Mouse (Mus musculus) midbrain, embryonic 15.5 days (tissue): ENCODE results near the gene Rassf3. TPM values are rescaled to one million over a fixed set of nuclear protein-coding genes. Genes with fewer than 3 reads are reported as not detected.
A peak's percentile ranks its signal among the peaks of the same experiment; 100 is the strongest.

Experiments used
- ATAC-seq: fragments of 200-750 bp; cut with Nextera tagmentation; replicated peaks from 2 replicates; pipeline ENCODE4 v1.8.0; 2017; ENCODE audit warnings: moderate TSS enrichment
- H3K27ac ChIP-seq: fragments of 300-500 bp; sonication (generic); 2 replicates; pipeline ENCODE4 v1.5.1; 2015; ENCODE audit warnings: mild to moderate bottlenecking, inconsistent platforms
- H3K27me3 ChIP-seq: fragments of 300-500 bp; sonication (generic); replicated peaks from 2 replicates; pipeline ENCODE4 v1.6.1; 2015; ENCODE audit warnings: inconsistent platforms
- H3K36me3 ChIP-seq: fragments of 300-500 bp; sonication (generic); replicated peaks from 2 replicates; pipeline ENCODE4 v1.6.1; 2015; ENCODE audit warnings: inconsistent platforms
- H3K4me1 ChIP-seq: fragments of 300-500 bp; sonication (generic); 2 replicates; pipeline ENCODE4 v1.6.1; 2015; ENCODE audit warnings: inconsistent platforms
- H3K4me2 ChIP-seq: fragments of 300-500 bp; sonication (generic); 2 replicates; pipeline ENCODE4 v1.6.1; 2015; ENCODE audit warnings: inconsistent platforms, mild to moderate bottlenecking, moderate library complexity
- H3K4me3 ChIP-seq: fragments of 300-500 bp; sonication (generic); 2 replicates; pipeline ENCODE4 v1.5.1; 2015; ENCODE audit warnings: mild to moderate bottlenecking, inconsistent platforms
- H3K9ac ChIP-seq: fragments of 300-500 bp; sonication (generic); 2 replicates; pipeline ENCODE4 v1.6.1; 2015; ENCODE audit warnings: mild to moderate bottlenecking, inconsistent platforms
- H3K9me3 ChIP-seq: fragments of 300-500 bp; sonication (generic); 2 replicates; pipeline ENCODE4 v1.6.1; 2016; ENCODE audit warnings: inconsistent platforms
- WGBS: fragments of 180-500 bp; shearing (Covaris S2); methylation state at CpG from one replicate; pipeline ENCODE4 v1.1.7; 2015; ENCODE audit warnings: mixed read lengths; 5-methylcytosine and 5-hydroxymethylcytosine counted together
- polyA plus RNA-seq: library from polyadenylated mRNA; unstranded; fragments of >200 nt; fragmentation: Nextera tagmentation; extraction: Ambion mirVana; gene quantifications from 2 replicates; pipeline ENCODE4 v1.2.1, GENCODE M21; 2015

Rassf3 gene
- polyA plus RNA-seq = 4.2 and 4.4 TPM in 2 replicates

DNA sequence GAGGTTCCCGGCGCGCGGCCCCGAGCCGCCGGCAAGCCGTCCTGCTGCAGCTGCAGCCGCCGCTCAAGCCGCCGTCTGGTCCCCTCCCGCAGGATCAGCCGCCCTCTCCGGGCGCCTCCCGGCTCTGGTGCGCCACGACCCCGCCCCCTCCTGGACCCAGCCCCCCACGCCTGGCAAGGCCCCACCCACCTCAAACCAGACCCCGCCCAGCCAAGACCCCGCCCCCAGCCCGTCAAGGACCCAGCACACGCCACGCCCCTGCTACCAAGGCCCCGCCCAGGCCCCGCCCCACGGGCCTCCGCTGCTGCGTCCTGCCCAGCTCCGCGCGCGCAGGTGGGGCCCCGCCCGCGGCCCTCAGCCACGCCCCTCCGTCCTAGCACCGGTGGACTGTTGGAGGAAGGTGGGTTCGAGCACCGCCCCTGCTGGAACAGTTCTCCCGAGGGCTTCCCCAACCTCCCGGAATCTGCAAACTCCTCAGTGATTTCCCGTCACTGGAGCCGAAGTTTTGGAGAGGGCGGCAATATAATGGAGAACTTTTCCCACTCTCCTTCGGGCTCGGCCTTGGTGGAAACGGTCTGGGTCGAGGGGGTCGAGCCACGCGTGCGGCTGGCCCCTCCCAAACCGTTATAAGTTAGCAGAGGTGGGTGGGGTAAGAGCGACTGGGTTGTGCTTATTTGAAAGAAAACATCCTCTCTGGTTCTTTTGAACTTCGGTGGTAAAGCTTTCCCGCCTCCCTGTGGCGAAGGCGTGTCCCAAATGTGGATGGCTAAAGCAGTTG lies at the start of gene Rassf3:
TSS of gene Rassf3 (minus strand) at position 158 of the 778 bp plus-strand sequence.
- Histone ChIP-seq H3K4me3 (peak within 1 kb of the TSS; percentile 63), H3K4me2 (peak within 1 kb of the TSS; percentile 85), H3K36me3 (no peaks in the 10 kb centered on the region), H3K27ac (no peak within 1 kb of the TSS; the same call in 1 of the 2 replicates), H3K9me3 (no peaks in the 10 kb centered on the region), H3K4me1 (peaks cover 26% of the 10 kb centered on the region), H3K27me3 (peaks cover 18% of the 10 kb centered on the region), H3K9ac (peak within 1 kb of the TSS; percentile 59)
- WGBS = 2% methylated on average over 51 of the region's 62 CpGs
- peak; percentile 92 for ATAC-seq

DNA sequence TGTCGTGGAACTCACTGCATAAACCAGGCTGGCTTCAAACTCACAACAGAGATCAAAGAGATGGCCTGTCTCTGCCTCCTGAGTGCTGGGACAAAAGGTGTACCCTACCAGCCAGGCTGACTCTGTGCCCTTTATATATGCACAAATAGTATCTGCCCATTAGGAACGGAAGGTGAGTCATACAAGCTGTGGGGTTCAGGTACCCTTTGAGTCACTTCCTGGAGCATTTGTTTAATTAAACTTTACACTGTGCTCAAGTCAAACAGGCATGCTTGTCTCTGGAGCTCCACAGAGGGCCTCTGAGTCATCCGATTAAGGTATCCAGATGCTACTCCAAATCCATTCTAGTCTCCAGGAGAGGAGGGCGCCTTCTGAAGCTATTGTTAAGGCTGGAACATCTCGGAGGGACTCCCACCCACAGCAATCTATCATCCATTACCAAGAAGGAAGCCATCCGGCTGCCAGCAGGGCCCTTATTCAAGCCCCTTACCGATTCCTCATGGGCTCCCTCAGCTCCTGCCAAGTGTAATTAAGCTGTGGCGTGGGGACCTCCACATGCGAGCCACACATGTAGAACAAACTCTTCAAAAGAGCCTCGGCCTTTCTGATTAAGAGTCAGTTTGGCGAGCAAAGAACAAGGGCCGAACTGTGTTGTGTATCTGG lies 44.9 kb upstream of the Rassf3 start:
- H3K9ac ChIP-seq = no peak overlapping the region
- H3K36me3 ChIP-seq = no peaks in the 10 kb centered on the region
- no peak overlapping the region for H3K27ac ChIP-seq
- H3K9me3 ChIP-seq = no peaks in the 10 kb centered on the region
- no peak for ATAC-seq
- H3K27me3 ChIP-seq = no peaks in the 10 kb centered on the region
- H3K4me3 ChIP-seq = no peak overlapping the region
- 24% methylated on average over 12 of the region's 12 CpGs for WGBS
- peaks cover 1% of the 10 kb centered on the region; the same call in 1 of the 2 replicates for H3K4me1 ChIP-seq
- no peak overlapping the region for H3K4me2 ChIP-seq

DNA sequence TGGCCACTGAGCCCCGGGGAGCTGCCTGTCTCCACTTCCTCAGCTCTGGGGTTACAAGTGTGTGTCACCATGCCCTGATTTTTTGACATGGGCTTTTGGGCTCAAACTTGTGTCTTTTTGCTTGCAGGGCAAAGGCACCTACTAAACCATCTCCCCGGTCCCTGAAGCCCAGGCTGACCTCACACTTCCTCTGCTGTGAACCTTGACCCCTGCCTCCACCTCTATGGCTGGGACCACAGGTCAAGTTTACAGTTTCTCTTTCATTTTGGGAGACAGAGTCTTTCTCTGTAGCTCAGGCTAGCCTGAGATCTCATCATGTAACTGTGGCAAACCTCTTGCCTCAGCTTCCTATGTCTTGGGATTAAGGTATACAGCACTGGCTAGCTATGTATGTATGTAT lies 43.6 kb upstream of the Rassf3 start:
- no peak overlapping the region for H3K27ac ChIP-seq
- ATAC-seq = no peak
- H3K27me3 ChIP-seq = no peaks in the 10 kb centered on the region
- H3K9ac ChIP-seq = no peak overlapping the region
- WGBS = 75% methylated on average over 2 of the region's 2 CpGs
- no peaks in the 10 kb centered on the region for H3K9me3 ChIP-seq
- no peak overlapping the region for H3K4me3 ChIP-seq
- no peak overlapping the region for H3K4me2 ChIP-seq
- H3K36me3 ChIP-seq = no peaks in the 10 kb centered on the region
- peaks cover 3% of the 10 kb centered on the region; the same call in 1 of the 2 replicates for H3K4me1 ChIP-seq

DNA sequence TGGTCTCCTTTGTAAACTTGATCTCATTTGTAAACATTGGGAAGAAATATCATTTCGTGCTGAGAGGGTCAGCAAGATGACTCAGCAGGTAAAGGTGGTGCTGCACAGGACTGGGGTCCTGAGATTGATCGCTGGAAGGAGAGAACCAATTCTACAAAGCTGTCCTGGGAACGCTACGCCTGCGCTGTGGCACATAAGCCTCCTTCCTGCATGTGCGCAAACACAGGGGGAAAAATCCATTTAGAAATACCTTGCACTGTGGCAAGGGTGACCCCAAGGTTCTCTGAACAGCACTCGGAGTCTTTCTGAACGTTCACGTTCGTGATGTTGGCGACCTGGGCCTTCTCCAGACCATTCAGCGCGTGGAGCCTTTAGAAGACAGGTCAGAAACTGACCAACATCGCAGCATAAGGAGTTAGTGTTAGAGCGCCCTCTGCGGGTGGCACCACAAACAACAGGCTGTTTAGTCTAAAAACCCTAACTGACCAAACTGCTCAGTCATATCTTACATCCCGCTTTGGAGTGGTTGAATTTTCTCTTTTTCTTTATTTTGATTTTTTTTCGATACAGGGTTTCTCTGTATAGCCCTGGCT lies 40.0 kb upstream of the Rassf3 start:
- Histone ChIP-seq H3K4me1 (peaks cover 3% of the 10 kb centered on the region; the same call in 1 of the 2 replicates), H3K9me3 (no peaks in the 10 kb centered on the region), H3K4me2 (no peak overlapping the region), H3K9ac (no peak overlapping the region), H3K27me3 (no peaks in the 10 kb centered on the region), H3K27ac (no peak overlapping the region), H3K4me3 (no peak overlapping the region), H3K36me3 (no peaks in the 10 kb centered on the region)
- no peak for ATAC-seq
- WGBS = 30% methylated on average over 18 of the region's 18 CpGs

DNA sequence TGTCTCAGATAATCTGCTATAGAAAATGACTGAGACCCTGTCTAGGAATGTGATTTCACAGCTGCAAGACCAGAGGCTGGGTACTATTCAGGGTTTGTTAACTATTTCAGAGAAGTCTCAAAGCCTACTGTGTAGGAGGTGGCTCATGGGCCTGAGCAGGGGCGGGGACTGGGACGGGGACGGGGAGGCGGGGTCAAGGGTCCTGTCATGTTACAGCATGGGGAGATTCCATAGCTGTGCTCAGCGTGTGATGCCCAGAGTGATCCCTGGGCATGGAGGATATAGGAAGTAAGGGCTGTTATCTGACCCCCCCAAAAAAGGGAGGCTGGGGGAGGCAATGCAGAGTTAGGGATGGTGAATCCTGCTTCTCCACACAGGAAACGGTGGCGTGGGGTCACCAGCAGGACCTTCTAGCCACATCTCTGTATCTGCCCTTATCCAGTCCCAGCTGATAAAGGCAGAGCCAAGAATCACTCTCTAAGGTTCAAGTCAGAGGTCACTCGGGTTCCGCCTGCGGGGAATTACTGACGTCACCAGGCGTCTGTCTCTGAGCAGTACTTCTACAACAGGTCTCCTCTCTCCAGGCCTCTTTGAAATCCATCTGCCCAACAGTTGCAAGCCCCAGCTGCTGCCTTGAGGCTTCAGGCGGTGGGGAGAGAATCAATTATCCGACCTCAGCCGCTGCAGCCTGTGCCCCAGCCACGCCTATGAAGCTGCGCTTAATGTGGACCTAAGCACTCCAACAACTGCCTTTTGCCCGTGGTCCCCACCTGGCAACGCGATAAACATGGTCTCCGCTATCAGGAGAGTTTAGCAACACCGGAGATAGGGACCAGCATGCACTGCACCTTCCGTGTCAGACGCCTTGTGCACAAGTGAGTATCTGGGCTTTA lies 33.9 kb upstream of the Rassf3 start:
- no peak for ATAC-seq
- 33% methylated on average over 24 of the region's 24 CpGs for WGBS
- H3K4me3 ChIP-seq = no peak overlapping the region
- H3K9ac ChIP-seq = no peak overlapping the region
- peak overlapping the region; percentile 3; the same call in 1 of the 2 replicates for H3K4me2 ChIP-seq
- no peak overlapping the region for H3K27ac ChIP-seq
- no peaks in the 10 kb centered on the region for H3K27me3 ChIP-seq
- peaks cover 14% of the 10 kb centered on the region; the same call in 1 of the 2 replicates for H3K4me1 ChIP-seq
- no peaks in the 10 kb centered on the region for H3K36me3 ChIP-seq
- H3K9me3 ChIP-seq = no peaks in the 10 kb centered on the region

DNA sequence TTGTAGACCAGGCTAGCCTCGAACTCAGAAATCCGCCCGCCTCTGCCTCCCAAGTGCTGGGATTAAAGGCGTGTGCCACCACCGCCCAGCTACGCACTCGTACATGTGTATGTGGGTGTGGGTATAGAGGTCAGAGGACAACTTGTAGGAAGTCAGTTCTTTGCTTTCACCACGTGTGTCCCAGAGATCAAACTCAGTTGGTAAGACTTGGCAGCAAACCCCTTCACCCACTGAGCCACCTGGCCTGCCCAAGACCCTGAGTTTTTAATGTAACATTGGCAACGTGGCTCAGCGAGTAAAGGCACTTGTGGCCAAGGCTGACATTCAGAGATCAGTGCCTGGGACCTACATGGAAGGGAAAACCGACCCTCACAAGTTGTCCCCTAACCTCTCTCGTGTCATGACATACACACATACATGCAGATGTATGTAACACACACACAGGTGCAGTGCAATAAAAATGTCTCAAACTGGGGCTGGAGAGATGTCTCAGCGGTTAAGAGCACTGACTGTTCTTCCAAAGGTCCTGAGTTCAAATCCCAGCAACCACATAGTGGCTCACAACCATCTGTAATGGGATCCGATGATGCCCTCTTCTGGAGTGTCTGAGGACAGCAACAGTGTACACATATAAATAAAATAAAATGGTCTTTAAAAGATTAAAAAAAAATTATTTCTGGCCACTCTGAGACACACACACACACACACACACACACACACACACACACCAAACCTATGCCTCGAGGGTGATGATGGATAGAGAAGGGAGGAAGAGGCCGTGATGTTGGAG lies 31.8 kb upstream of the Rassf3 start:
- ATAC-seq = no peak
- H3K36me3 ChIP-seq = no peaks in the 10 kb centered on the region
- H3K9me3 ChIP-seq = no peaks in the 10 kb centered on the region
- 91% methylated on average over 16 of the region's 16 CpGs for WGBS
- no peak overlapping the region for H3K4me3 ChIP-seq
- H3K27me3 ChIP-seq = no peaks in the 10 kb centered on the region
- no peak overlapping the region for H3K4me2 ChIP-seq
- no peak overlapping the region for H3K9ac ChIP-seq
- peaks cover 18% of the 10 kb centered on the region; the same call in 1 of the 2 replicates for H3K4me1 ChIP-seq
- no peak overlapping the region for H3K27ac ChIP-seq

DNA sequence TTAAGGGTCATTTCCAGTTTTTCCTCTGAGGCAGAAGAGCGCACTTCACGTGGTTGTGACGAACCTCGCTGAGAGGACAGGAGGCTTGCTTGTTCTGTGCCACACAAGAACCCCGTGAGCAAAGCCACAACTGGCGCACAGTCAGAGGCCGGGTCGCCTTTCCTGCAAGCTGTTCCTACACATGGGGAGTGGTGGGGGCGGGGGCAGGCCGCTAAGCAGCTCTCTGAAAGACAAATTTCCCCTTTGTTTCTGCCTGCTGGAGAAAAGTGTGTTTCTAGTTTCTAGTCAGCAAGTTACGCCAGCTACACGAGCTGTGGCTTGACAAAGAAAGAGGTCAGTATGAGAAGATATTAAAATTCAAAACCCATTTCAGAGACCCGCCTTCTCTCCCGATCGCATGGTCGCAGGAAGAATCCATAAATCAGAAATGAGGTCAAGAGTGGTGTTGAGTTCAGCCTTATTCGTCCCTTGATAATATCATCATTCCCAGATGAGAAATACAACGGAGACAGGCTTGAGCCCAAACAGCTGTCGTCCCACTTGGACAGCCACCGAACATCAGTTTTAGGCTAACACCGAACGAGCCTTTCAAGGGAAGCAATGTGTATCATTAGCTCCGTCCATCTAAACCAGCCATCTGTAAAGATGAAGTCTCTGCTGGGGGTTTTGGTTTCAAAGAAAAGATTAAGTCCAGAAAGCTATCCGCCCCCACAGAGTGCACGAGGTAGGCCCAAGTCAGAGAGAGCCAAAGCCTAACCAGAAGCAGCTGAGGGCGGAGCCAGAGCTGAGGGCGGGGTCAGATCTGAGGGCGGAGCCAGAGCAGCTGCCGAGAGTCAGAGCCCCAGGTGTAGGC lies 30.8 kb upstream of the Rassf3 start:
- Histone ChIP-seq H3K27me3 (no peaks in the 10 kb centered on the region), H3K9me3 (no peaks in the 10 kb centered on the region), H3K4me1 (peaks cover 18% of the 10 kb centered on the region; the same call in 1 of the 2 replicates), H3K9ac (no peak overlapping the region), H3K4me2 (no peak overlapping the region), H3K36me3 (no peaks in the 10 kb centered on the region), H3K4me3 (no peak overlapping the region), H3K27ac (no peak overlapping the region)
- 49% methylated on average over 29 of the region's 29 CpGs for WGBS
- no peak for ATAC-seq

DNA sequence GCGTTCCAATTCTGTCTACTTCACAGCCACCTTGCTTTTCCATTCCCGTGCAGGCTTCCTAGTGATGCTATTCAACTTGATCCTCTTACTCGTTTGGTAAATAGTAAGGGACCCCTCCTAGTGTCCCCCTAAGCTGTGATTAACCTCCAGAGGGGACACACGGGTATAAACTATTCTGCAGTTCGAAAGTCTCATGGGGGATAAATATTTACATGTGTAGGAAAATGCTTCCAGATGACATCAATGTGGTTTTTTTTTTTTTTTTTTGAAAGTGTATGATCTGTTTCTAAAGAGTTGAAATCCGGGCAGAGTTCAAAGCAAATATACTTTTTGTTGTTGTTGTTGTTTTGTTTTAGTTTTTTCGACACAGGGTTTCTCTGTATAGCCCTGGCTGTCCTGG lies 29.8 kb upstream of the Rassf3 start:
- peak overlapping the region; percentile 40 for H3K4me3 ChIP-seq
- ATAC-seq = 0 out of 2 replicates have a peak, but pooled peaks have one; percentile 2
- H3K4me1 ChIP-seq = peaks cover 18% of the 10 kb centered on the region; the same call in 1 of the 2 replicates
- peak overlapping the region; percentile 60 for H3K4me2 ChIP-seq
- H3K9me3 ChIP-seq = no peaks in the 10 kb centered on the region
- peak overlapping the region; percentile 65 for H3K27ac ChIP-seq
- H3K27me3 ChIP-seq = no peaks in the 10 kb centered on the region
- H3K36me3 ChIP-seq = no peaks in the 10 kb centered on the region
- H3K9ac ChIP-seq = no peak overlapping the region
- WGBS = 55% methylated on average over 7 of the region's 7 CpGs

DNA sequence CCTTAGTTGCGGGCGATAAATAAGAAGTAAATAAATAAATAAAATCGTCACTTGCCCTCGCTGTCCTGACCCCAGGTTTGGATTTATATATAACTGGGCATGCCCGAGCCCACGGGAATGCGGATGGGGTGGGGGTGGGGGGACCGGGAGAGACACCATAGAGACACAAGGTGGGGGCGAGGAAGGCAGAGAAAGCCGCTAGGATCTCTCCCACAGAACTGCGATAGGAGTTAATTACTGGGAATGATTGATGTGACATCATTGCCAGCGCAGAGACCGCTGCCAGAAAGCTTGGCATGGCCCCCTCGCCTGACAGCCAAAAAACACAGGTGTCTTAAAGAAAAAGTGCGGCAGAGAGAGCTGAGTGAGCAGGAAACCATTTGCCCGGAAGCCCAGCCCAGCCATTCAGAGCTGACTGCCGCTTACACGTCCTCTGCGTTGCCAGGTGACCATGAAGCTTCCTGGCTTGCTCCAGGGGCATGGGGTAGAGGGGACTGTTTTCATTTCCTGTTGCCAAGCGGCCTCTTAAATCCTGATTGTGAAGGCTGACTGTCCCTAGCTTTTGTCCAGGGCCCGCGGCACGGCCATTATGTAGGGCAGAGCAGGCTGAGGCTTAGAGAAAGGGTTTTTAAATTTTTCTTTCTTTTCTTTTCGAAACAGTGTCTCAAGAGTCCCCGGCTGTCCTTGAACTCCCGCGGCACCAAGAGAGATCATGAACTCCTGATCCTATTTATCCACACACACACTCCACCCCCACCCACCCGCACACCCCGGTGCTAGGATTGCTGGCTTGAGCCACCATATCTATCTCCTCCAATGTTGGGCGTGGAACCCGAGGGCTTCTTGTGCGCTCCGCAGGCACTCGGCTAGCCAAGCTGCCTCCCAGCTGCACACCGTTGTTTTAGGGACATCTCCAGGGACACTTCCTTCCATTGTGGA lies 29.1 kb upstream of the Rassf3 start:
- Histone ChIP-seq H3K9me3 (no peaks in the 10 kb centered on the region), H3K27ac (peak overlapping the region; percentile 65), H3K27me3 (no peaks in the 10 kb centered on the region), H3K9ac (peak overlapping the region; percentile 45), H3K36me3 (no peaks in the 10 kb centered on the region), H3K4me2 (peak overlapping the region; percentile 60), H3K4me3 (peak overlapping the region; percentile 40), H3K4me1 (peaks cover 16% of the 10 kb centered on the region; the same call in 1 of the 2 replicates)
- 20% methylated on average over 35 of the region's 35 CpGs for WGBS
- ATAC-seq = peak; percentile 92

DNA sequence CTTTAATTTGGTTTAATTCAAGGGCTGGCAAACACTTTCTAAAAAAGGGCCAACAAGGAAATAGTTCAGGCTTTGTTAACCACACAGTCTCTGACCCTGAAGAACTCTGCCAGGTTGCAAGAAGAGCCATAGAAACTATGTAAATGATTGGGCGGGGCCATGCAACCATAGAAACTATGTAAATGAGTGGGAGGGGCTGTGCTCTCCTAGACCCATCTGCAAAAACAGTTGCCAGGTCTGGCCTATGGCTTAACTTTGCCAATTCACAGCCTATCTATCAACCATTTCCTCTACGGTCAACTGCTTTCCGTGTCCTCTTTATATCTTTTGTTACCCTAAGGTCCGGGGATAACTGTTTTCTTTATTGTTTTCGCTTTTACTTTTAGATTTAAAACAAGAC lies 25.0 kb upstream of the Rassf3 start:
- Histone ChIP-seq H3K9ac (no peak overlapping the region), H3K4me1 (peaks cover 12% of the 10 kb centered on the region; the same call in 1 of the 2 replicates), H3K4me2 (no peak overlapping the region), H3K9me3 (no peaks in the 10 kb centered on the region), H3K4me3 (no peak overlapping the region), H3K27ac (no peak overlapping the region), H3K36me3 (no peaks in the 10 kb centered on the region), H3K27me3 (no peaks in the 10 kb centered on the region)
- no peak for ATAC-seq
- 63% methylated on average over 5 of the region's 5 CpGs for WGBS
